Mouse (Mus musculus) neutrophil, adult 65 days (primary cell): ENCODE measurements around the gene Bmyc. TPM values are rescaled to one million over a fixed set of nuclear protein-coding genes. Genes with fewer than 3 reads are reported as not detected.

Source experiments
- total RNA-seq: library from RNA; stranded (reverse); gene quantifications from 2 replicates; pipeline ENCODE4 v1.2.4, GENCODE M21; 2023

Bmyc gene
- 3.0 and 5.2 TPM in 2 replicates for total RNA-seq

GRCm38 (mm10) chr2:25706643-25707481 is at the start of gene Bmyc:
TSS of gene Bmyc (plus strand) at chr2:25706739.

DNA sequence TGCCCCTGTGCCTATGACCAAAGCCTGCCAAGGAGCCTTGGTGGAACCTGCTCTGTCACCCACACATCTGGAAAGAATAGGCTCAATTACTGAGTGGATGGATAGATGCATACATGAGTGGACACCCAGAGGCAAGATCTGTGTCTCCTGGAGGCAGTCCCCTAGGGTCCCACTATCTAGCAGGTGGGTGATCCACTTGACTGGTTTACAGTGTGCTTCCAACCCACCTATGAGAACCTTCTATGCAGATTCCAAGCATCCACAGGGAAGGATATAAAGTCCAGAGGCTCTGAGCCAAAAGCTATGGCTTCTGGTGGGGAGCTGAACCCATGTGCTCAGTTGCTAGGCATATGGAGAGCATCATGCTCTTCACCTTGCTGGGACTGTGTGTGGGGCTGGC is 48.9 kb upstream of the Bmyc start, which contains the start of gene Lcn5:
Lcn5 (plus strand) TSS at position 301 of the 400 bp plus-strand sequence.

DNA sequence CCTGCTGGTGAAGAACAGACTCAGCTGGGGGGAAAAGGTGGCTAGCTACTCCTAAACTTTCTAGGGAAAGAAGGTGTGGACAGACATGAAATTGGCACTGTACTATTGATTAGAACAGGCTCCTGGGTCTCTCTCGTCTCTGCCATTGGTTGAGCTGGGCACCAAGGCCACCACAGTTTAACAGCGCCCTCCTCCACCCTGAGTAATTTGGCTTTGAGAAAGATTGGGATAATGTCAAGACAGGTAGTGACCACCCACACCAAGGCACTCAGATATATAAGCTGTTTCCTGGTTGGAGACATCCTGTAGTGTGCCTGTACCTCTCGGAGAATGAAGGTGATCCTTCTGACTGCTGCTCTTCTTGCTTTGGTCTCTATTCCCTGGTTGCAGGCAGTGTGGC is 30.1 kb upstream of the Bmyc start, which contains the start of gene Lcn6:
Lcn6 (plus strand) TSS at position 301 of the 400 bp plus-strand sequence.

DNA sequence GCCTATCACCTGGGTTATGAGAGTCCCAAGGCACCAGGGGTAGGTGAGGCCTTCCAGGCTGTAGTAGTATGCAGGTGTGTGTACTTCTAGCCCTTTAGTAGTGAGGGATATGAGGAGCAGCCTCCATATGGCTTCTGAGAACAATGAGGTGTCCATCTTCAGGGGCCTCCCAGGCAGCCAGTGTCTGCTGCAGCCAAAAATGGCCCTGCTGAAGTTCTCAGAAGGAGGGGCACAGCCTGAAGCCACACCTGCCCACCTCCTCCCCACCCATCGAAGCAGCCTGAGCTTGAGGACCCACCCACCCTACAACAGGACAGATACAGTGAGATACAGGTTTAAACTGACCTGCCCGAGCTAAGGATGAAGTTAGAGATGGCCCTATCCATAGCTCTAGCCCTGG is 24.1 kb upstream of the Bmyc start, which contains the start of gene Lcn10:
Lcn10 (plus strand) TSS at position 301 of the 400 bp plus-strand sequence.

GRCm38 (mm10) chr2:25699743-25700142 is 6.8 kb upstream of the Bmyc start, which contains the start of gene Obp2a:
TSS of gene Obp2a (plus strand) at chr2:25700043.

DNA sequence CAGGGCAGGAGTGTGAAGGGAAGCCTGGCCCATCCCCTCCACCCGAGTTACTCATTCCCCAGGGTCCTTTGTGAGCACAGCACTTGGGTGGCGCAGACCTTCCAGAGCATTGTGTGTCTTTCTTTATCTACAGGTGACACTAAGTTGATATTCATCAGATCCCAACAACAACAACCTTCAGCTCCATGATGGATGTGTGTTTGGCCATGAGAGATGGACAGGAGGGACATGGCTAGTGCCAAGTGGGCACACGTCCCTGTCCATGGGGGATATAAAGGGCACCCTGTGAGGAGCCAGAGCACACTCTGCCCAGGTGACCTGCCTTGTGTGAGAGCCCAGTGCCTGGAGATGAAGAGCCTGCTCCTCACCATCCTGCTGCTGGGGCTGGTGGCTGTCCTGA is 30.2 kb downstream of the Bmyc start, which contains the start of gene Obp2b:
Obp2b (plus strand) TSS at position 301 of the 400 bp plus-strand sequence.

Other genes starting within 250 kb of the Bmyc start
- gene Clic3, start 249.9 kb upstream of the Bmyc start, total RNA-seq = not detected in 2 replicates
- gene Paxx, start 245.6 kb upstream of the Bmyc start, total RNA-seq = 43.8 and 56.9 TPM in 2 replicates
- not detected in 2 replicates for gene Ptgds, start 236.7 kb upstream of the Bmyc start, total RNA-seq
- not detected in 2 replicates for gene Lcn12, start 212.8 kb upstream of the Bmyc start, total RNA-seq
- 25.8 and 26.4 TPM in 2 replicates for gene Fbxw5, start 206.0 kb upstream of the Bmyc start, total RNA-seq
- gene C8g, start 205.0 kb upstream of the Bmyc start, total RNA-seq = 1.2 TPM in 1 of 2 replicates, not detected in the other
- 20.3 and 26.7 TPM in 2 replicates for gene Traf2, start 159.8 kb upstream of the Bmyc start, total RNA-seq
- gene Edf1, start 148.9 kb upstream of the Bmyc start, total RNA-seq = 56.8 and 74.8 TPM in 2 replicates
- 0.11 and 0.13 TPM in 2 replicates for gene Mamdc4, start 131.9 kb upstream of the Bmyc start, total RNA-seq
- 5.6 and 6.0 TPM in 2 replicates for gene Phpt1, start 131.5 kb upstream of the Bmyc start, total RNA-seq
- gene Ajm1, start 125.0 kb upstream of the Bmyc start, total RNA-seq = 1.6 TPM in 1 of 2 replicates, not detected in the other
- gene Rabl6, start 98.2 kb upstream of the Bmyc start, total RNA-seq = 38.3 and 38.7 TPM in 2 replicates
- gene Ccdc183, start 89.1 kb upstream of the Bmyc start, total RNA-seq = not detected in 2 replicates
- 1.6 and 3.9 TPM in 2 replicates for gene Tmem141, start 84.7 kb upstream of the Bmyc start, total RNA-seq
- gene Fcna, start 78.7 kb upstream of the Bmyc start, total RNA-seq = 0.29 TPM in 1 of 2 replicates, not detected in the other
- gene Lcn8, start 53.6 kb upstream of the Bmyc start, total RNA-seq = not detected in 2 replicates
- gene Lcn5, start 48.8 kb upstream of the Bmyc start, total RNA-seq = not detected in 2 replicates
- not detected in 2 replicates for gene Lcn6, start 30.0 kb upstream of the Bmyc start, total RNA-seq
- gene Lcn10, start 24.0 kb upstream of the Bmyc start, total RNA-seq = not detected in 2 replicates
- gene Obp2a, start 6.7 kb upstream of the Bmyc start, total RNA-seq = not detected in 2 replicates
- gene Obp2b, start 30.3 kb downstream of the Bmyc start, total RNA-seq = not detected in 2 replicates
- gene Lcn3, start 58.8 kb downstream of the Bmyc start, total RNA-seq = not detected in 2 replicates
- not detected in 2 replicates for gene Lcn11, start 70.3 kb downstream of the Bmyc start, total RNA-seq
- not detected in 2 replicates for gene Gm13539, start 75.5 kb downstream of the Bmyc start, total RNA-seq
- gene Glt6d1, start 109.1 kb downstream of the Bmyc start, total RNA-seq = not detected in 2 replicates
- not detected in 2 replicates for gene Lcn9, start 116.4 kb downstream of the Bmyc start, total RNA-seq
- not detected in 2 replicates for gene Sohlh1, start 140.5 kb downstream of the Bmyc start, total RNA-seq
- gene Kcnt1, start 157.0 kb downstream of the Bmyc start, total RNA-seq = not detected in 2 replicates